Mouse (Mus musculus): ENCODE results near the gene Gm17359.

DNA sequence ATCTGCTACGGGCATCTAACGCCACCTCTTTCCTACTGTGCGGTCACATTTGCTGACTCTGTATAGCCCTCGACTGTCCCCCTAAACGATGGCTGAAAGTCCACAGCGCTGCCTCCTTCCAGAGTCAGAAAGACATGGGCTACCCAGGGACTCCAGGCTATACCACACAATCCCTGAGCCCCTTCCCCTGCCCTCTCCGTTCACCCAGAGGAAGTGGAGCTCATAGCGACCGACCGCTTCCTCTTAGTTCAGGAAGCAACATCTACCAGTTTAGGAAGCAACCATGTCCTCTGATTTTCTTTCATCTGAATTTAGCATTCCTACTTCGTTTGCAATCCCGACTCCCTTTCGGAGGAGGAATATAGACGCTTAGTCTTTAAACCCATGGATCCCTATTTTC lies 82.5 kb downstream of the Gm17359 start:
- TF ChIP-seq ZC3H11A (IDR thresholded peaks at IDR 0.05; ENCODE audit: borderline replicate concordance, low read depth, low read length) (no peak), ZNF384 (IDR thresholded peaks at IDR 0.05; ENCODE audit: low read depth, low read length) (no peak), HCFC1 (IDR thresholded peaks at IDR 0.05; ENCODE audit: borderline replicate concordance, insufficient read depth, low read length) (no peak), CHD2 (IDR thresholded peaks at IDR 0.05; ENCODE audit: low read depth, low read length) (no peak), MAFK (IDR thresholded peaks at IDR 0.05; ENCODE audit: insufficient read depth, low read depth, low read length) (no peak)
